Mouse (Mus musculus) hindbrain, embryonic 14.5 days (tissue): ENCODE results near the gene Chst12. TPM values are rescaled to one million over a fixed set of nuclear protein-coding genes. Genes with fewer than 3 reads are reported as not detected.
A peak's percentile ranks its signal among the peaks of the same experiment; 100 is the strongest.
"Not testable (repeated sequence)": the region's sequence is repeated elsewhere in the genome, so short reads cannot be mapped to it uniquely, and the experiment has no call there.

Source experiments
- ATAC-seq: fragments of 200-750 bp; cut with Nextera tagmentation; 2 replicates; pipeline ENCODE4 v1.8.0; 2017; ENCODE audit warnings: moderate number of reproducible peaks, mild to moderate bottlenecking, moderate TSS enrichment, moderate library complexity; ENCODE audit not compliant: low FRiP score
- DNase-seq: peaks from one replicate; pipeline ENCODE4 v3.0.0-alpha.2; 2015; ENCODE audit warnings: low spot score
- H3K27ac ChIP-seq: fragments of 300-500 bp; sonication (generic); 2 replicates; pipeline ENCODE4 v1.5.1; 2014; ENCODE audit warnings: mild to moderate bottlenecking, moderate library complexity
- H3K27me3 ChIP-seq: fragments of 300-500 bp; sonication (generic); 2 replicates; pipeline ENCODE4 v1.6.1; 2014; ENCODE audit warnings: mild to moderate bottlenecking, low read length, mixed read lengths; ENCODE audit not compliant: control insufficient read depth, insufficient read depth
- H3K36me3 ChIP-seq: fragments of 300-500 bp; sonication (generic); replicated peaks from 2 replicates; pipeline ENCODE4 v1.6.1; 2014; ENCODE audit not compliant: control insufficient read depth, insufficient read depth
- H3K4me1 ChIP-seq: fragments of 300-500 bp; sonication (generic); replicated peaks from 2 replicates; pipeline ENCODE4 v1.6.1; 2014; ENCODE audit warnings: antibody characterized with exemption, low read length, mixed read lengths; ENCODE audit not compliant: control insufficient read depth, insufficient read depth
- H3K4me2 ChIP-seq: fragments of 300-500 bp; sonication (generic); replicated peaks from 2 replicates; pipeline ENCODE4 v1.6.1; 2014; ENCODE audit warnings: mild to moderate bottlenecking, moderate library complexity
- H3K4me3 ChIP-seq: fragments of 300-500 bp; sonication (generic); replicated peaks from 2 replicates; pipeline ENCODE4 v1.5.1; 2014; ENCODE audit warnings: mild to moderate bottlenecking, low read length
- H3K9ac ChIP-seq: fragments of 300-500 bp; sonication (generic); 2 replicates; pipeline ENCODE4 v1.6.1; 2014
- H3K9me3 ChIP-seq: fragments of 300-500 bp; sonication (generic); 2 replicates; pipeline ENCODE4 v1.6.1; 2016; ENCODE audit warnings: low read length; ENCODE audit not compliant: control insufficient read depth
- WGBS: fragments of 180-500 bp; shearing (Covaris S2); extraction: QIAGEN DNeasy Blood & Tissue Kit; methylation state at CpG from one replicate; pipeline ENCODE4 v1.1.7; 2014; 5-methylcytosine and 5-hydroxymethylcytosine counted together
- polyA plus RNA-seq: library from polyadenylated mRNA; unstranded; fragments of >200 nt; fragmentation: Nextera tagmentation; extraction: Ambion mirVana; gene quantifications from 2 replicates; pipeline ENCODE4 v1.2.1, GENCODE M21; 2014

Gene Chst12
- polyA plus RNA-seq, 1 experiment from 2014 or later, result 22.9 TPM

GRCm38 (mm10) chr5:140500736-140501135 is 4.6 kb upstream of the Chst12 start:
- Histone ChIP-seq H3K9me3 (no peaks in the 10 kb centered on the region), H3K9ac (no peak overlapping the region), H3K4me1 (0 out of 2 replicates have a peak, but pooled peaks cover 3% of the 10 kb centered on the region), H3K36me3 (no peaks in the 10 kb centered on the region), H3K27ac (no peak overlapping the region), H3K4me2 (no peak overlapping the region), H3K4me3 (no peak overlapping the region), H3K27me3 (no peaks in the 10 kb centered on the region; the same call in 1 of the 2 replicates)
- 91% methylated on average over 6 of the region's 6 CpGs for WGBS
- ATAC-seq (no peak), DNase-seq (no peak)

GRCm38 (mm10) chr5:140501982-140502836 is 3.1 kb upstream of the Chst12 start:
- Histone ChIP-seq H3K9me3 (no peaks in the 10 kb centered on the region), H3K4me3 (no peak overlapping the region), H3K4me1 (peaks cover 10% of the 10 kb centered on the region; the same call in 1 of the 2 replicates), H3K9ac (no peak overlapping the region), H3K27me3 (no peaks in the 10 kb centered on the region; the same call in 1 of the 2 replicates), H3K36me3 (no peaks in the 10 kb centered on the region), H3K27ac (no peak overlapping the region), H3K4me2 (peak overlapping the region; percentile 36)
- WGBS, result 19% methylated on average over 14 of the region's 14 CpGs
- DNase-seq, result no peak
- ATAC-seq, result no peak

GRCm38 (mm10) chr5:140502925-140503324 is 2.4 kb upstream of the Chst12 start:
- not testable (repeated sequence) for H3K4me3 ChIP-seq, ATAC-seq, H3K27me3 ChIP-seq, DNase-seq, H3K9me3 ChIP-seq, H3K36me3 ChIP-seq, H3K27ac ChIP-seq, H3K4me1 ChIP-seq
- peak overlapping the region; percentile 6; the same call in 1 of the 2 replicates for H3K9ac ChIP-seq
- 1% methylated on average over 12 of the region's 12 CpGs for WGBS
- peak overlapping the region; percentile 36 for H3K4me2 ChIP-seq

- Histone ChIP-seq H3K27ac (peak overlapping the region; percentile 65; the same call in 1 of the 2 replicates), H3K9ac (peak overlapping the region; percentile 70), H3K4me1 (peaks cover 21% of the 10 kb centered on the region), H3K9me3 (no peaks in the 10 kb centered on the region), H3K36me3 (no peaks in the 10 kb centered on the region), H3K4me2 (peak overlapping the region; percentile 83), H3K4me3 (peak overlapping the region; percentile 59), H3K27me3 (no peaks in the 10 kb centered on the region; the same call in 1 of the 2 replicates)
- ATAC-seq (no peak), DNase-seq (no peak)
- 40% methylated on average over 22 of the region's 22 CpGs for WGBS
Observed at GRCm38 (mm10) chr5:140506096-140506794, 895 bp downstream of the Chst12 start.

DNA sequence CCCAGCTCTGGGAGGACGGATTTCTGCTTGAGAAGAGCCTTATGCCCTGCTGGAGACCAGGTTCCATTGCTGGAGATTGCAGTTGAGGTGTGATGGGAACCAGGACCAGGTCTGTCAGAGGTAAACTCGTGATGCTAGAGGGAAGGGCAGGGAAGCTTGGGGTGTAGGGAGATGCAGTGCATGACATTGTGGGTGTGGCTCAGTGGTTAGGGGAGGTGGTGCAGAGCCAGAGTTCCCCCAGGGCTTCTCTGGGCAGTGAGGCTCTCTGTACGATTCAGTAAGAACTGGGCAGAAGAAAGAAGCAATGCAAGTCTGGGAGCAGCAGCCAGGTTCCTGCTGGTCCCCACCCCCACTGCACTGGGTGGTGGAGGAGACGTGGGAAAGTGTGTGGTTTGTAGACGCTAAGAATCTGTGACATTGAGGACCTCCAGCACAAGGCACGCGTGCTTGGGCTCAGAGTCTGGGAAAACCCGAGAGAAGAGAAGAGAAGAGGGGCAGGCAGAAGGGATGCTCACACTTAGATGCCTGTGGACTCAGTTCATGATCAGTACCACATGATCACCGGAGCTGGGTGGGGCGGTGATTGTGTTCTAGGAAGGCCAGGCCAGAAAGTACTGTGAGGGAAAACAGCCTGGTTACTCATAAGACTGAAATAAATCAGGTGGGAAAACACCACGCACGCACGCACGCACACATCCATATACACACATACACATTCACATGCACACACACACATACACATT is 2.3 kb downstream of the Chst12 start:
- 89% methylated on average over 14 of the region's 14 CpGs for WGBS

DNA sequence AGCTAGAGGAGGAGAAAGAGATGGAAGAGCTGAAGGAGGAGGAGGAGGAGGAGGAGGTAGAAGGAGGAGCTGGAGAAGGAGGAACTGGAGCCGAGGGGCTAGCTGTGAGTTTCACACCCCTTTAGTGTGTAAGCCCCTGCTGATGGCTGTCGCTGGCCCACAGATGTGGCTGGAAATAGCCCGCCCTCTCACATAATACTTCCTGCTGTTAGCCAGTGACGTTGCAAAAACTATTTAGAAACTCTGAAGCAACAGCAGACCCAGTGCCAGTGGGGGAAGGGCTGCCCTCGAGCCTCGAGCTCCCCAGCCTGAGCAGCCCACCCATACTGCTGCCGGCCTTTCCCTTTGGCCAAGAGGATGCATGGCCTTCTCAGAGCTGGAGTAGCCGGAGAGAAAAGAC is 3.3 kb downstream of the Chst12 start:
- H3K9ac ChIP-seq, result no peak overlapping the region
- DNase-seq, result no peak
- H3K27ac ChIP-seq, result no peak overlapping the region
- 30% methylated on average over 8 of the region's 8 CpGs for WGBS
- peaks cover 19% of the 10 kb centered on the region for H3K4me1 ChIP-seq
- no peak overlapping the region for H3K4me2 ChIP-seq
- H3K9me3 ChIP-seq, result no peaks in the 10 kb centered on the region
- no peak for ATAC-seq
- H3K27me3 ChIP-seq, result no peaks in the 10 kb centered on the region
- no peak overlapping the region for H3K4me3 ChIP-seq
- no peaks in the 10 kb centered on the region for H3K36me3 ChIP-seq

More for the DNA sequence above, 2.3 kb downstream of the Chst12 start:
- H3K4me1 ChIP-seq, result peaks cover 21% of the 10 kb centered on the region
- ATAC-seq, result no peak
- H3K27ac ChIP-seq, result no peak overlapping the region
- no peak overlapping the region for H3K9ac ChIP-seq
- H3K4me2 ChIP-seq, result no peak overlapping the region
- no peaks in the 10 kb centered on the region for H3K9me3 ChIP-seq
- H3K36me3 ChIP-seq, result no peaks in the 10 kb centered on the region
- no peaks in the 10 kb centered on the region; the same call in 1 of the 2 replicates for H3K27me3 ChIP-seq
- no peak overlapping the region for H3K4me3 ChIP-seq
- DNase-seq, result no peak

- H3K27me3 ChIP-seq, result no peaks in the 10 kb centered on the region
- peaks cover 19% of the 10 kb centered on the region for H3K4me1 ChIP-seq
- H3K27ac ChIP-seq, result no peak overlapping the region
- whole genome bisulfite sequencing, result 41% methylated on average over 9 of the region's 9 CpGs
- no peak overlapping the region for H3K4me2 ChIP-seq
- no peaks in the 10 kb centered on the region for H3K36me3 ChIP-seq
- no peak for DNase-seq
- no peak overlapping the region for H3K9ac ChIP-seq
- H3K9me3 ChIP-seq, result no peaks in the 10 kb centered on the region
- no peak overlapping the region for H3K4me3 ChIP-seq
- no peak for ATAC-seq
Observed at GRCm38 (mm10) chr5:140509204-140509603, 3.9 kb downstream of the Chst12 start.

DNA sequence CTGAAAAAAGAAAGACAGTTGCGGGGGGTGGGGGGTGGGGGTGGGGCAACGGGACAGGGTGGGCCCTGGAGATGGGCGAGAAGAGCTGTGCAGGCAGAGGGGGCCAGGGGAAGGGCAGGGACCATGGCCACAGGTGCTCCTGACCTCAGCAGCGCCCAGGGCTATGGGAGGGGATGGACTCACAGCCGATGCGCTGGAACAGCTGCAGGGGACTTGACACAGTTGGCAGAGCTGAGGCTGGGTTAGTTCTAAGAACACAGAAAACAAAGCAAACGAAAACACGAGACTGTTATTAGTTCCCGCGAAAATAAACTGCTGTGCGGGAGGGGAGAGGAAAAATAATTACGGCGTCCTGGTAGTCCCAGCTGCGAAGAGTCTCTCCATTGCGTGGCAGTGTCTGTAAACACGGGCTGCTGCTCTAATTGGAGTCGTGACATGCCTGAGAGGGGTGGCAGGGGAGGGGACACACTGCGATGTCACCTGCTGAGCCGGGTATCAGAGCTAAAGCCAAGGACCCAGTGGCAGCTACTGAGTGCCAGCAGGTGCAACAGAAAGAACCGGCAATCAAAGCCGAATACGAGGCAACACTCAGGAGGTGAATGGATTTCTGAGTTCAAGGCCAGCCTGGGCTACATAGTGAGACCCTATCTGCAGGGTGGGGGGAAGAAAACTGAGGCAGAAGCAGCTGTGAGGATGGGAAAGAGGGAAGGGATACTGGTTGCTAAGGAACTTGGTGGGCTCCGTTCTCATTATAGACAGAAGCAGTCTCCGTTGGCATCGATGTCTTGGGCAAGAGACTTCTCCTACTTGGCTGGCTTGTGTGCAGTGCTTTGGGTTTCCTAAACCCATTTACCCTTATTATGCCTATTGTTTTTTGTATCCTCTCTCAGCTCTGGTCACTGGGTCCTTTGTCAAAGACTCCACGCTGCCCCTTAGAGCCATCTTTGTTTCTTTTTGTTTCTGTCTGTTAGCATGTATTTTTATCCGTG is 5.0 kb downstream of the Chst12 start:
- H3K27ac ChIP-seq, result peak overlapping the region; percentile 16
- H3K9me3 ChIP-seq, result no peaks in the 10 kb centered on the region
- H3K9ac ChIP-seq, result no peak overlapping the region
- 41% methylated on average over 27 of the region's 27 CpGs for WGBS
- H3K27me3 ChIP-seq, result no peaks in the 10 kb centered on the region
- ATAC-seq (no peak), DNase-seq (no peak)
- no peak overlapping the region for H3K4me3 ChIP-seq
- H3K36me3 ChIP-seq, result no peaks in the 10 kb centered on the region
- peak overlapping the region; percentile 15; the same call in 1 of the 2 replicates for H3K4me2 ChIP-seq
- H3K4me1 ChIP-seq, result peaks cover 19% of the 10 kb centered on the region
